Mouse (Mus musculus) limb, embryonic 11.5 days (tissue): ENCODE data around the gene Phactr1. TPM values are rescaled to one million over a fixed set of nuclear protein-coding genes. Genes with fewer than 3 reads are reported as not detected.

Experiments
- ATAC-seq: fragments of 200-750 bp; cut with Nextera tagmentation; 2 replicates; pipeline ENCODE4 v1.8.0; 2017; ENCODE audit warnings: low read depth; ENCODE audit not compliant: insufficient number of reproducible peaks, low FRiP score, low TSS enrichment
- DNase-seq: peaks from one replicate; pipeline ENCODE4 v3.0.0-alpha.2; 2015; ENCODE audit warnings: low spot score
- H3K27ac ChIP-seq: fragments of 300-500 bp; sonication (generic); replicated peaks from 2 replicates; pipeline ENCODE4 v1.5.1; 2014; ENCODE audit warnings: low read depth, mild to moderate bottlenecking, low read length
- H3K27me3 ChIP-seq: fragments of 300-500 bp; sonication (generic); 2 replicates; pipeline ENCODE4 v1.6.1; 2014; ENCODE audit warnings: mild to moderate bottlenecking, low read length, mixed read lengths; ENCODE audit not compliant: control insufficient read depth, insufficient read depth
- H3K36me3 ChIP-seq: fragments of 300-500 bp; sonication (generic); 2 replicates; pipeline ENCODE4 v1.6.1; 2014; ENCODE audit warnings: mild to moderate bottlenecking, low read length, moderate library complexity, mixed read lengths; ENCODE audit not compliant: control insufficient read depth, insufficient read depth
- H3K4me1 ChIP-seq: fragments of 300-500 bp; sonication (generic); 2 replicates; pipeline ENCODE4 v1.6.1; 2014; ENCODE audit warnings: low read length, mixed read lengths; ENCODE audit not compliant: control insufficient read depth, insufficient read depth
- H3K4me2 ChIP-seq: fragments of 300-500 bp; sonication (generic); 2 replicates; pipeline ENCODE4 v1.6.1; 2014; ENCODE audit warnings: low read depth, mild to moderate bottlenecking, moderate library complexity; ENCODE audit not compliant: severe bottlenecking
- H3K4me3 ChIP-seq: fragments of 300-500 bp; sonication (generic); 2 replicates; pipeline ENCODE4 v1.5.1; 2014; ENCODE audit warnings: low read depth, low read length
- H3K9ac ChIP-seq: fragments of 300-500 bp; sonication (generic); 2 replicates; pipeline ENCODE4 v1.6.1; 2014; ENCODE audit warnings: mild to moderate bottlenecking, low read length
- H3K9me3 ChIP-seq: fragments of 300-500 bp; sonication (generic); 2 replicates; pipeline ENCODE4 v1.6.1; 2016; ENCODE audit warnings: low read length; ENCODE audit not compliant: control insufficient read depth
- WGBS: fragments of 180-500 bp; shearing (Covaris S2); extraction: QIAGEN DNeasy Blood & Tissue Kit; methylation state at CpG from one replicate; pipeline ENCODE4 v1.1.7; 2014; 5-methylcytosine and 5-hydroxymethylcytosine counted together
- polyA plus RNA-seq: library from polyadenylated mRNA; unstranded; fragments of >200 nt; fragmentation: Nextera tagmentation; extraction: Ambion mirVana; gene quantifications from 2 replicates; pipeline ENCODE4 v1.2.1, GENCODE M21; 2014

Phactr1 gene
- polyA plus RNA-seq, 1 experiment from 2014 or later = 5.4 TPM

- no peak overlapping the region for H3K4me3 ChIP-seq
- DNase-seq (no peak), ATAC-seq (no peak)
- H3K27me3 ChIP-seq = no peaks in the 10 kb centered on the region
- H3K4me2 ChIP-seq = no peak overlapping the region
- H3K9ac ChIP-seq = no peak overlapping the region
- no peaks in the 10 kb centered on the region for H3K36me3 ChIP-seq
- no peaks in the 10 kb centered on the region for H3K4me1 ChIP-seq
- H3K27ac ChIP-seq = no peak overlapping the region
- H3K9me3 ChIP-seq = no peaks in the 10 kb centered on the region
- 82% methylated on average over 5 of the region's 5 CpGs for WGBS
Measured at GRCm38 (mm10) chr13:42696641-42697040, 16.2 kb downstream of the Phactr1 start.

- ATAC-seq (no peak), DNase-seq (no peak)
- Histone ChIP-seq H3K4me3 (no peak overlapping the region), H3K27ac (no peak overlapping the region), H3K9me3 (no peaks in the 10 kb centered on the region), H3K4me2 (peak overlapping the region; percentile 42; the same call in 1 of the 2 replicates), H3K27me3 (peaks cover 26% of the 10 kb centered on the region), H3K9ac (no peak overlapping the region), H3K36me3 (no peaks in the 10 kb centered on the region), H3K4me1 (no peaks in the 10 kb centered on the region)
- WGBS = 8% methylated on average over 11 of the region's 11 CpGs
Measured at GRCm38 (mm10) chr13:42709148-42709547, 28.7 kb downstream of the Phactr1 start.

- H3K4me2 ChIP-seq = peak overlapping the region; percentile 42
- H3K9me3 ChIP-seq = no peaks in the 10 kb centered on the region
- H3K27ac ChIP-seq = no peak overlapping the region
- DNase-seq = no peak
- H3K36me3 ChIP-seq = no peaks in the 10 kb centered on the region
- WGBS = 2% methylated on average over 39 of the region's 39 CpGs
- H3K4me1 ChIP-seq = no peaks in the 10 kb centered on the region
- H3K4me3 ChIP-seq = peak overlapping the region; percentile 28
- no peak overlapping the region for H3K9ac ChIP-seq
- ATAC-seq = no peak
- peaks cover 26% of the 10 kb centered on the region for H3K27me3 ChIP-seq
Measured at GRCm38 (mm10) chr13:42709611-42710331, 29.3 kb downstream of the Phactr1 start.

- H3K4me1 ChIP-seq = no peaks in the 10 kb centered on the region
- no peak overlapping the region for H3K9ac ChIP-seq
- H3K4me2 ChIP-seq = no peak overlapping the region
- peak; percentile 88 for DNase-seq
- peaks cover 26% of the 10 kb centered on the region for H3K27me3 ChIP-seq
- 31% methylated on average over 2 of the region's 2 CpGs for WGBS
- no peaks in the 10 kb centered on the region for H3K36me3 ChIP-seq
- no peaks in the 10 kb centered on the region for H3K9me3 ChIP-seq
- no peak overlapping the region for H3K27ac ChIP-seq
- H3K4me3 ChIP-seq = no peak overlapping the region
- no peak for ATAC-seq
Measured at GRCm38 (mm10) chr13:42711510-42711909, 31.1 kb downstream of the Phactr1 start.

GRCm38 (mm10) chr13:42719401-42719800 is 39.0 kb downstream of the Phactr1 start:
- H3K27ac ChIP-seq = no peak overlapping the region
- no peaks in the 10 kb centered on the region for H3K9me3 ChIP-seq
- no peaks in the 10 kb centered on the region for H3K36me3 ChIP-seq
- DNase-seq (peak; percentile 48), ATAC-seq (no peak)
- H3K4me2 ChIP-seq = no peak overlapping the region
- no peak overlapping the region for H3K9ac ChIP-seq
- no peak overlapping the region for H3K4me3 ChIP-seq
- H3K4me1 ChIP-seq = 0 out of 2 replicates have a peak, but pooled peaks cover 3% of the 10 kb centered on the region
- no peaks in the 10 kb centered on the region for H3K27me3 ChIP-seq
- 24% methylated on average over 9 of the region's 9 CpGs for WGBS

- 51% methylated on average over 4 of the region's 4 CpGs for WGBS
- no peaks in the 10 kb centered on the region for H3K36me3 ChIP-seq
- H3K27me3 ChIP-seq = no peaks in the 10 kb centered on the region
- H3K9me3 ChIP-seq = no peaks in the 10 kb centered on the region
- 0 out of 2 replicates have a peak, but pooled peaks cover 3% of the 10 kb centered on the region for H3K4me1 ChIP-seq
- no peak for DNase-seq
- no peak overlapping the region for H3K27ac ChIP-seq
- no peak overlapping the region for H3K4me3 ChIP-seq
- no peak overlapping the region for H3K9ac ChIP-seq
- ATAC-seq = no peak
- H3K4me2 ChIP-seq = no peak overlapping the region
Measured at GRCm38 (mm10) chr13:42720135-42720534, 39.7 kb downstream of the Phactr1 start.

GRCm38 (mm10) chr13:42720648-42721047 is 40.2 kb downstream of the Phactr1 start:
- H3K27me3 ChIP-seq = no peaks in the 10 kb centered on the region
- H3K27ac ChIP-seq = no peak overlapping the region
- no peak for DNase-seq
- 0 out of 2 replicates have a peak, but pooled peaks cover 3% of the 10 kb centered on the region for H3K4me1 ChIP-seq
- WGBS = 19% methylated on average over 1 of the region's 1 CpGs
- no peak for ATAC-seq
- no peak overlapping the region for H3K4me3 ChIP-seq
- no peaks in the 10 kb centered on the region for H3K9me3 ChIP-seq
- no peak overlapping the region for H3K9ac ChIP-seq
- no peaks in the 10 kb centered on the region for H3K36me3 ChIP-seq
- H3K4me2 ChIP-seq = no peak overlapping the region

GRCm38 (mm10) chr13:42724011-42724410 is 43.6 kb downstream of the Phactr1 start:
- WGBS = 95% methylated on average over 3 of the region's 3 CpGs
- H3K9me3 ChIP-seq = no peaks in the 10 kb centered on the region
- H3K36me3 ChIP-seq = no peaks in the 10 kb centered on the region
- no peak overlapping the region for H3K27ac ChIP-seq
- DNase-seq (no peak), ATAC-seq (no peak)
- no peaks in the 10 kb centered on the region for H3K27me3 ChIP-seq
- no peak overlapping the region for H3K4me2 ChIP-seq
- H3K4me1 ChIP-seq = 0 out of 2 replicates have a peak, but pooled peaks cover 3% of the 10 kb centered on the region
- no peak overlapping the region for H3K9ac ChIP-seq
- no peak overlapping the region for H3K4me3 ChIP-seq
